In the genomic region with DNA sequence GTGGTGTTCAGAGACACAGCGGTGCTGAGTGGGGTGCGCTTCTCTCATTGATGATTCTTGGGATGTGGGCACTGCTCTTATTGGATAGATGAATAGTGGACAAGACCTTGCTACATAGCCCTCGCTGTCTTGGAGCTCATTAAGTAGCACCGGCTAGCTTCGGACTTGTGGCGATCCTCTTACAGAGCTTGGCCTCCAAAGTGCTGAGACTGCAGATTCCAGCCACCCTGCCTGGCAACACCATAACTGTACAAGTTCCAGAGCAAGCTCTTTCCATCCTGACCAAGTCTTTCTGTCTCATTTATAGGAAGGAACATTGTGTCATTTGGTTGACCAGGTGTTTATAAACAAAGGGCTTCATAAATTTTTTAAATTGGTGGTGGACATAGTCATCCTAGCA, we compare ENCODE assay signal across 17 mouse cellular contexts. TPM values are rescaled to one million over a fixed set of nuclear protein-coding genes. Genes with fewer than 3 reads are reported as not detected.
DNase-seq lines count a peak whose midpoint lies in the region.
"Had no signal": no experiment of that assay in that cellular context is flagged by ENCODE, and none has a peak within 500 bp of the region (broad histone marks: within the 10 kb centered on the region; RNA-seq: fewer than 3 reads in every experiment).

No protein-coding gene starts in this region.

- intact Hi-C loops in gastrocnemius, postnatal 14 days (cut with DNase I; ENCODE audit: low total_unique reads): no loop called here
- intact Hi-C loops in left cerebral cortex, postnatal 36 days (cut with DNase I): no loop called here
- intact Hi-C loops in heart, postnatal 25 days (cut with DNase I): no loop called here

- DNase-seq in gastrocnemius, adult 18-20 months (ENCODE audit: low spot score): peak; percentile 46
- DNase-seq in gastrocnemius, postnatal 10 days: no peak
- peak; percentile 35 to 57 for DNase-seq in kidney, postnatal 25 days
- DNase-seq in kidney, postnatal 14 days: no peak
- peak; percentile 20 for DNase-seq in gastrocnemius, postnatal 14 days
- DNase-seq in left cerebral cortex, postnatal 36 days (ENCODE audit: low spot score in 2 of 2): no peak
- no peak for DNase-seq in heart, postnatal 25 days (ENCODE audit: low spot score)
- DNase-seq: adrenal gland, adult 2 months; adrenal gland, postnatal 14 days; cerebellum, adult 11 months; cerebellum, adult 2 months; cerebellum, postnatal 10 days; cerebellum, postnatal 36 days; embryo, embryonic 11 days; heart, adult 18-20 months; heart, postnatal 10 days; heart, postnatal 4 days had no signal

RNA-seq across cellular contexts. Expression of a gene that starts 39.7 kb away (rescaled TPM):
- total RNA-seq in gastrocnemius, adult 18-20 months (2021): 10 to 100 TPM in 1 of 2 experiments, 1 to 10 TPM in 1; 4.8 to 10.3 TPM
- total RNA-seq in gastrocnemius, postnatal 10 days (2021): 1 to 10 TPM; 2.8 to 4.8 TPM
- 1 to 10 TPM; 3.9 to 4.6 TPM for total RNA-seq in gastrocnemius, postnatal 14 days (2021)
- 1 to 10 TPM; 2.6 to 4.5 TPM for total RNA-seq in left cerebral cortex, postnatal 36 days (2021)
- total RNA-seq in heart, postnatal 25 days (2021): 10 to 100 TPM; 24.4 to 25.2 TPM

Comparison
In these comparisons a context has a peak if more than half of its experiments do, and no peak if none do; other contexts are left out.
1. DNase-seq: peak in gastrocnemius, adult 18-20 months (single experiment), kidney, postnatal 25 days (2 of 2) and gastrocnemius, postnatal 14 days (single experiment); none in gastrocnemius, postnatal 10 days (single experiment), kidney, postnatal 14 days (single experiment), left cerebral cortex, postnatal 36 days (0 of 2) and heart, postnatal 25 days (single experiment).